Mouse (Mus musculus) embryonic fibroblast, embryonic 13.5 days (primary cell): ENCODE data around the gene Gemin5.

ENCODE experiments used
- CTCF ChIP-seq: IDR thresholded peaks from 2 replicates; pipeline ENCODE4 v1.5.1; 2011; ENCODE audit warnings: mild to moderate bottlenecking, control low read depth, low read length, moderate library complexity, borderline replicate concordance; ENCODE audit not compliant: insufficient read depth
- POLR2A ChIP-seq: IDR thresholded peaks from 2 replicates; pipeline ENCODE4 v1.6.1; 2011; ENCODE audit warnings: low read depth, mild to moderate bottlenecking, control low read depth, low read length, moderate library complexity

GRCm38 (mm10) chr11:58211682-58212067 lies 43.3 kb upstream of the Gemin5 start:
- TF ChIP-seq POLR2A (no peak), CTCF (no peak)
